ENCODE assay signal across 8 mouse cellular contexts in genomic region chr11:52002842-52003504, GRCm38 (mm10). TPM values are rescaled to one million over a fixed set of nuclear protein-coding genes. Genes with fewer than 3 reads are reported as not detected.
DNase-seq lines count a peak whose midpoint lies in the region; ATAC-seq and TF ChIP-seq lines count a peak whose summit lies in the region.

No protein-coding gene starts in this region.

- H3K27me3 ChIP-seq in heart, embryonic 12.5 days (replicated peaks): no peaks in the 10 kb centered on the region
- H3K27me3 ChIP-seq in E14TG2a.4 (ENCODE audit: insufficient read depth, low read length): no peaks in the 10 kb centered on the region
- H3K27me3 ChIP-seq in forebrain, embryonic 16.5 days (replicated peaks; ENCODE audit: control insufficient read depth, insufficient read depth, low read length): no peaks in the 10 kb centered on the region
- no peaks in the 10 kb centered on the region for H3K27me3 ChIP-seq in liver, embryonic 15.5 days

- H3K4me2 ChIP-seq in heart, embryonic 12.5 days: peak overlapping the region; percentile 66
- peak overlapping the region; percentile 55 for H3K4me2 ChIP-seq in forebrain, embryonic 16.5 days (ENCODE audit: low read length)
- H3K4me2 ChIP-seq in liver, embryonic 15.5 days: peak overlapping the region; percentile 88

- ATAC-seq in heart, embryonic 12.5 days (ENCODE audit: insufficient number of reproducible peaks, low FRiP score): no peak
- ATAC-seq in forebrain, embryonic 16.5 days: no peak
- no peak for ATAC-seq in liver, embryonic 15.5 days (ENCODE audit: insufficient read depth)

- WGBS in heart, embryonic 12.5 days: 75% methylated on average over 13 of the region's 13 CpGs
- WGBS in forebrain, embryonic 16.5 days: 78% methylated on average over 13 of the region's 13 CpGs
- WGBS in liver, embryonic 15.5 days (ENCODE audit: insufficient replicate concordance): 67% methylated on average over 13 of the region's 13 CpGs

- no peak for DNase-seq in heart, postnatal 10 days
- DNase-seq in spleen, adult 18-20 months: no peak
- DNase-seq in lung, postnatal 36 days: no peak
- no peak for DNase-seq in left cerebral cortex, adult 9 months (ENCODE audit: low spot score in 2 of 2)

- peak; percentile 9; the same call in 1 of the 2 replicates for TF ChIP-seq CTCF in E14TG2a.4 (conservative IDR thresholded peaks at IDR 0.05; ENCODE audit: low read length)

- H3K9me3 ChIP-seq in heart, embryonic 12.5 days (replicated peaks): no peaks in the 10 kb centered on the region
- no peaks in the 10 kb centered on the region for H3K9me3 ChIP-seq in E14TG2a.4 (ENCODE audit: low read length)
- no peaks in the 10 kb centered on the region for H3K9me3 ChIP-seq in forebrain, embryonic 16.5 days (ENCODE audit: control insufficient read depth, low read length)
- no peaks in the 10 kb centered on the region for H3K9me3 ChIP-seq in liver, embryonic 15.5 days (replicated peaks)

- H3K9ac ChIP-seq in heart, embryonic 12.5 days: peak overlapping the region; percentile 70
- no peak overlapping the region; the same call in 1 of the 2 replicates for H3K9ac ChIP-seq in forebrain, embryonic 16.5 days (replicated peaks; ENCODE audit: low read depth, low read length)
- peak overlapping the region; percentile 79 for H3K9ac ChIP-seq in liver, embryonic 15.5 days

- H3K4me3 ChIP-seq in heart, embryonic 12.5 days: peak overlapping the region; percentile 69
- H3K4me3 ChIP-seq in E14TG2a.4 (replicated peaks; ENCODE audit: low read length): peak overlapping the region; percentile 91
- no peak overlapping the region; the same call in 1 of the 2 replicates for H3K4me3 ChIP-seq in forebrain, embryonic 16.5 days (replicated peaks; ENCODE audit: low read length)
- peak overlapping the region; percentile 74 for H3K4me3 ChIP-seq in liver, embryonic 15.5 days (replicated peaks)

- no peaks in the 10 kb centered on the region for H3K36me3 ChIP-seq in heart, embryonic 12.5 days
- H3K36me3 ChIP-seq in E14TG2a.4 (ENCODE audit: insufficient read depth, low read length): peaks cover 10% of the 10 kb centered on the region
- H3K36me3 ChIP-seq in forebrain, embryonic 16.5 days (ENCODE audit: control insufficient read depth, insufficient read depth): no peaks in the 10 kb centered on the region; the same call in none of the 2 replicates
- no peaks in the 10 kb centered on the region for H3K36me3 ChIP-seq in liver, embryonic 15.5 days (replicated peaks)

- H3K27ac ChIP-seq in heart, embryonic 12.5 days (ENCODE audit: poor library complexity, severe bottlenecking): peak overlapping the region; percentile 91
- peak overlapping the region; percentile 79; the same call in 1 of the 2 replicates for H3K27ac ChIP-seq in forebrain, embryonic 16.5 days (ENCODE audit: low read length)
- H3K27ac ChIP-seq in liver, embryonic 15.5 days (replicated peaks): peak overlapping the region; percentile 87

- H3K4me1 ChIP-seq in heart, embryonic 12.5 days (replicated peaks): peaks cover 23% of the 10 kb centered on the region
- H3K4me1 ChIP-seq in E14TG2a.4 (replicated peaks; ENCODE audit: low read depth, low read length): peaks cover 63% of the 10 kb centered on the region
- peaks cover 32% of the 10 kb centered on the region for H3K4me1 ChIP-seq in forebrain, embryonic 16.5 days (replicated peaks; ENCODE audit: control insufficient read depth, insufficient read depth, low read length)
- H3K4me1 ChIP-seq in liver, embryonic 15.5 days (replicated peaks): peaks cover 61% of the 10 kb centered on the region

- intact Hi-C loops in heart, postnatal 10 days (cut with DNase I): no loop called here

RNA-seq across cellular contexts. Expression of gene Cdkl3, which starts 1.0 kb away (rescaled TPM):
- 8.5 and 9.4 TPM in 2 replicates for polyA plus RNA-seq in heart, embryonic 12.5 days (2016; fragmentation: Nextera tagmentation; extraction: Ambion mirVana)
- total RNA-seq in heart, postnatal 10 days (2021): 10 to 100 TPM in 1 of 2 experiments, 1 to 10 TPM in 1; 7.9 to 10.2 TPM
- polyA plus RNA-seq in forebrain, embryonic 16.5 days (2015; fragmentation: Nextera tagmentation; extraction: Ambion mirVana): 27.0 and 27.1 TPM in 2 replicates
- 0.78 and 1.3 TPM in 2 replicates for polyA plus RNA-seq in liver, embryonic 15.5 days (2015; fragmentation: Nextera tagmentation; extraction: Ambion mirVana)

RNA-seq across cellular contexts. Expression of gene Ube2b, which starts 2.4 kb away (rescaled TPM):
- 263 and 265 TPM in 2 replicates for polyA plus RNA-seq in heart, embryonic 12.5 days (2016; fragmentation: Nextera tagmentation; extraction: Ambion mirVana)
- total RNA-seq in heart, postnatal 10 days (2021): 100 to 1,000 TPM; 188 to 192 TPM
- polyA plus RNA-seq in forebrain, embryonic 16.5 days (2015; fragmentation: Nextera tagmentation; extraction: Ambion mirVana): 279 and 306 TPM in 2 replicates
- 118 and 139 TPM in 2 replicates for polyA plus RNA-seq in liver, embryonic 15.5 days (2015; fragmentation: Nextera tagmentation; extraction: Ambion mirVana)

RNA-seq across cellular contexts. Expression of gene Cdkn2aipnl, which starts 35.5 kb away (rescaled TPM):
- polyA plus RNA-seq in heart, embryonic 12.5 days (2016; fragmentation: Nextera tagmentation; extraction: Ambion mirVana): 70.8 and 73.4 TPM in 2 replicates
- 10 to 100 TPM; 20.3 to 21.0 TPM for total RNA-seq in heart, postnatal 10 days (2021)
- 119 TPM in 2 replicates for polyA plus RNA-seq in forebrain, embryonic 16.5 days (2015; fragmentation: Nextera tagmentation; extraction: Ambion mirVana)
- polyA plus RNA-seq in liver, embryonic 15.5 days (2015; fragmentation: Nextera tagmentation; extraction: Ambion mirVana): 46.3 and 48.6 TPM in 2 replicates
